Mouse (Mus musculus): ENCODE measurements around the gene Zfp322a. TPM values are rescaled to one million over a fixed set of nuclear protein-coding genes. Genes with fewer than 3 reads are reported as not detected.
"Not testable (repeated sequence)": the region's sequence is repeated elsewhere in the genome, so short reads cannot be mapped to it uniquely, and the experiment has no call there.

The Zfp322a gene
- total RNA-seq, 2 experiments from 2014 or later = 20.3 to 46.7 TPM

DNA sequence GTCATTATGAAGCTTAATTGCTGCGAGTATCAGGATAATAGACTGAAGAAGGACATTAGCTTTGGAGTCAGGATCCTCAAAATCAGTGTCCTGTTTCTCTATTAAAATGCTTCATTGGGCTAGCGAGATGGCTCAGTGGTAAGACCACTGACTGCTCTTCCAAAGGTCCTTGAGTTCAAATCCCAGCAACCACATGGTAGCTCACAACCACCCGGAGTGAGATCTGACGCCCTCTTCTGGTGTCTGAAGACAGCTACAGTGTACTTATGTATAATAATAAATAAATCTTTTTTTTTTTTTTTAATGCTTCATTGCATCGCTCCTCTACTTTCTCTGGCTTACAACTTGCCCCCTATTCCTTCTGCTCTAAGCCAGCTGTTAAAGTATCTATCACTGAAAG is 14.5 kb downstream of the Zfp322a start:
- not testable (repeated sequence) for ATAC-seq (ENCODE audit: poor library complexity, severe bottlenecking)

- no peak for ATAC-seq (ENCODE audit: poor library complexity, severe bottlenecking)
Observed at GRCm38 (mm10) chr13:23317305-23317889, 51.6 kb downstream of the Zfp322a start.

- no peak for ATAC-seq (ENCODE audit: poor library complexity, severe bottlenecking)
Observed at GRCm38 (mm10) chr13:23312909-23313669, 55.9 kb downstream of the Zfp322a start.

- no peak for ATAC-seq (ENCODE audit: poor library complexity, severe bottlenecking)
Observed at GRCm38 (mm10) chr13:23310036-23310435, 59.0 kb downstream of the Zfp322a start.

DNA sequence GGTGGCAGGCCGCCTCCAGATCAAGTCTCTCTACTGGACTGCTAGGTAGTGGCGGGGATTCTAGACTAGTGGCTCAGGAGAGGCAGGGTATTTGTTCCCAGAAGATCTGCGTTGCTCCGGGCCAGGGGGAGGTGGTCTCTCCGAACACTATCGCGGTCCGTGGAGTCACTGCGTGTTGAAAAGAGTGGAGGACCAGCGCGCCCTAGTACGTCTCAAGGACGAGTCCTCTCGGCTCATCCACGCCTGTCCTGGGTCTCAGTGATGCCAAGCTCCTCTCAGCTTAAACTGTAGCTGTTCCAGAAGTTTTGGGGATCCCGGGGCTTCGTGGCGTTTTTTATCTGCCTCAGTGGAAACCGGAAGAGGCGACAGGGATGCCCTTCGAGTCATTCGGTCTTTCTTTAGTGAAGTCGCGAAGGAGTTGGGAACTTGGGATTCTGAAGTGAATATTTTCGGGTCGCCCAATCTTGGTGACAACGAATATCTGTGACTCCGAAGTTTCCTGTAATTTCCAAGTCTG is 59.5 kb downstream of the Zfp322a start:
- ATAC-seq (ENCODE audit: poor library complexity, severe bottlenecking) = no peak

GRCm38 (mm10) chr13:23308639-23309307 is 60.2 kb downstream of the Zfp322a start:
- ATAC-seq (ENCODE audit: poor library complexity, severe bottlenecking) = not testable (repeated sequence)

- ATAC-seq (ENCODE audit: poor library complexity, severe bottlenecking) = no peak
Observed at GRCm38 (mm10) chr13:23307069-23307814, 61.8 kb downstream of the Zfp322a start.

GRCm38 (mm10) chr13:23306707-23307068 is 62.3 kb downstream of the Zfp322a start:
- no peak for ATAC-seq (ENCODE audit: poor library complexity, severe bottlenecking)

Other genes starting within 250 kb of the Zfp322a start
- not detected in 2 replicates for gene Vmn1r218, start 236.1 kb downstream of the Zfp322a start, total RNA-seq (2015)
- not detected in 2 replicates for gene Vmn1r218, start 236.1 kb downstream of the Zfp322a start, total RNA-seq (2017)
- gene Vmn1r219, start 209.9 kb downstream of the Zfp322a start, total RNA-seq (2015) = not detected in 2 replicates
- gene Vmn1r219, start 209.9 kb downstream of the Zfp322a start, total RNA-seq (2017) = not detected in 2 replicates
- gene Vmn1r220, start 181.2 kb downstream of the Zfp322a start, total RNA-seq (2015) = not detected in 2 replicates
- not detected in 2 replicates for gene Vmn1r220, start 181.2 kb downstream of the Zfp322a start, total RNA-seq (2017)
- gene Vmn1r221, start 155.1 kb downstream of the Zfp322a start, total RNA-seq (2015) = not detected in 2 replicates
- gene Vmn1r221, start 155.1 kb downstream of the Zfp322a start, total RNA-seq (2017) = not detected in 2 replicates
- not detected in 2 replicates for gene Vmn1r222, start 133.3 kb downstream of the Zfp322a start, total RNA-seq (2015)
- gene Vmn1r222, start 133.3 kb downstream of the Zfp322a start, total RNA-seq (2017) = not detected in 2 replicates
- gene Vmn1r223, start 122.1 kb downstream of the Zfp322a start, total RNA-seq (2015) = not detected in 2 replicates
- gene Vmn1r223, start 122.1 kb downstream of the Zfp322a start, total RNA-seq (2017) = not detected in 2 replicates
- gene Abt1, start 54.7 kb upstream of the Zfp322a start, total RNA-seq (2015) = 5.1 and 5.2 TPM in 2 replicates
- gene Abt1, start 54.7 kb upstream of the Zfp322a start, total RNA-seq (2017) = 6.8 and 11.2 TPM in 2 replicates
- gene Btn1a1, start 96.7 kb upstream of the Zfp322a start, total RNA-seq (2015) = not detected in 2 replicates
- gene Btn1a1, start 96.7 kb upstream of the Zfp322a start, total RNA-seq (2017) = not detected in 2 replicates
- gene Btn2a2, start 119.6 kb upstream of the Zfp322a start, total RNA-seq (2015) = not detected in 2 replicates
- not detected in 2 replicates for gene Btn2a2, start 119.6 kb upstream of the Zfp322a start, total RNA-seq (2017)
- 61.7 and 63.9 TPM in 2 replicates for gene Hist1h4h, start 161.8 kb upstream of the Zfp322a start, total RNA-seq (2015)
- 1,033 and 1,202 TPM in 2 replicates for gene Hist1h4h, start 161.8 kb upstream of the Zfp322a start, total RNA-seq (2017)
- 61.9 and 91.1 TPM in 2 replicates for gene Hist1h2af, start 164.7 kb upstream of the Zfp322a start, total RNA-seq (2015)
- gene Hist1h2af, start 164.7 kb upstream of the Zfp322a start, total RNA-seq (2017) = 1,786 and 1,821 TPM in 2 replicates
- 225 and 241 TPM in 2 replicates for gene Hist1h3g, start 166.2 kb upstream of the Zfp322a start, total RNA-seq (2015)
- 441 and 668 TPM in 2 replicates for gene Hist1h3g, start 166.2 kb upstream of the Zfp322a start, total RNA-seq (2017)
- gene Hist1h2bh, start 174.2 kb upstream of the Zfp322a start, total RNA-seq (2015) = 32.3 and 36.5 TPM in 2 replicates
- gene Hist1h2bh, start 174.2 kb upstream of the Zfp322a start, total RNA-seq (2017) = 143 and 176 TPM in 2 replicates
- gene Hist1h3f, start 174.8 kb upstream of the Zfp322a start, total RNA-seq (2015) = 43.8 and 48.7 TPM in 2 replicates
- gene Hist1h3f, start 174.8 kb upstream of the Zfp322a start, total RNA-seq (2017) = 145 and 146 TPM in 2 replicates
- 110 and 116 TPM in 2 replicates for gene Hist1h4f, start 182.4 kb upstream of the Zfp322a start, total RNA-seq (2015)
- 2,488 and 3,291 TPM in 2 replicates for gene Hist1h4f, start 182.4 kb upstream of the Zfp322a start, total RNA-seq (2017)
- 16.7 and 17.0 TPM in 2 replicates for gene Hist1h1d, start 184.1 kb upstream of the Zfp322a start, total RNA-seq (2015)
- 182 and 184 TPM in 2 replicates for gene Hist1h1d, start 184.1 kb upstream of the Zfp322a start, total RNA-seq (2017)
- 101 and 161 TPM in 2 replicates for gene Hist1h3e, start 193.2 kb upstream of the Zfp322a start, total RNA-seq (2015)
- 295 and 358 TPM in 2 replicates for gene Hist1h3e, start 193.2 kb upstream of the Zfp322a start, total RNA-seq (2017)
- 8.8 and 9.0 TPM in 2 replicates for gene Hist1h2ae, start 202.0 kb upstream of the Zfp322a start, total RNA-seq (2015)
- gene Hist1h2ae, start 202.0 kb upstream of the Zfp322a start, total RNA-seq (2017) = 272 and 274 TPM in 2 replicates
- gene Hist1h2bg, start 202.2 kb upstream of the Zfp322a start, total RNA-seq (2015) = 325 and 384 TPM in 2 replicates
- 1,715 and 1,721 TPM in 2 replicates for gene Hist1h2bg, start 202.2 kb upstream of the Zfp322a start, total RNA-seq (2017)
- gene Hist1h2bf, start 205.0 kb upstream of the Zfp322a start, total RNA-seq (2015) = 449 and 490 TPM in 2 replicates
- 736 and 744 TPM in 2 replicates for gene Hist1h2bf, start 205.0 kb upstream of the Zfp322a start, total RNA-seq (2017)
- 3.2 and 3.6 TPM in 2 replicates for gene Hist1h2ad, start 205.2 kb upstream of the Zfp322a start, total RNA-seq (2015)
- gene Hist1h2ad, start 205.2 kb upstream of the Zfp322a start, total RNA-seq (2017) = 93.7 and 99.2 TPM in 2 replicates
- 150 and 159 TPM in 2 replicates for gene Hist1h3d, start 206.6 kb upstream of the Zfp322a start, total RNA-seq (2015)
- 86.3 and 96.3 TPM in 2 replicates for gene Hist1h3d, start 206.6 kb upstream of the Zfp322a start, total RNA-seq (2017)
- 655 and 672 TPM in 2 replicates for gene Hist1h4d, start 212.4 kb upstream of the Zfp322a start, total RNA-seq (2015)
- 1,182 and 1,443 TPM in 2 replicates for gene Hist1h4d, start 212.4 kb upstream of the Zfp322a start, total RNA-seq (2017)